8 mouse cellular contexts compared by ENCODE assay signal in genomic region chr5:148052846-148053608, GRCm38 (mm10).
DNase-seq lines count a peak whose midpoint lies in the region; ATAC-seq lines count a peak whose summit lies in the region.

No protein-coding gene starts in this region.

- DNase-seq in gastrocnemius, postnatal 14 days = peak; percentile 11
- DNase-seq in gastrocnemius, adult 18-20 months (ENCODE audit: low spot score) = no peak
- DNase-seq in right cerebral cortex, adult 18-20 months = peak; percentile 6
- no peak for DNase-seq in right cerebral cortex, adult 2 months (ENCODE audit: low spot score in 2 of 2)
- DNase-seq in cerebellum, postnatal 36 days = peak; percentile 89 to 91
- DNase-seq in kidney, adult 11 months = no peak
- DNase-seq in spleen, postnatal 10 days (ENCODE audit: low spot score in 2 of 2) = no peak

- intact Hi-C loops in gastrocnemius, postnatal 14 days (cut with DNase I; ENCODE audit: low total_unique reads) = no loop called here

- ATAC-seq in CD4-positive, CD25-positive, alpha-beta regulatory T cell, adult 4 months = no peak

Comparison
In these comparisons a context has a peak if more than half of its experiments do, and no peak if none do; other contexts are left out.
1. DNase-seq: peak in gastrocnemius, postnatal 14 days (single experiment), right cerebral cortex, adult 18-20 months (single experiment) and cerebellum, postnatal 36 days (2 of 2); none in gastrocnemius, adult 18-20 months (single experiment), right cerebral cortex, adult 2 months (0 of 2), kidney, adult 11 months (single experiment) and spleen, postnatal 10 days (0 of 2).